Mouse (Mus musculus) frontal cortex, postnatal 25 days (tissue): ENCODE measurements around the gene Slc17a6.

Experiments used
- DNase-seq, 2 experiments: peaks; one replicate each; pipeline ENCODE4 v3.0.0; 2022; ENCODE audit warnings: low spot score in 2 of 2

Gene Slc17a6

DNA sequence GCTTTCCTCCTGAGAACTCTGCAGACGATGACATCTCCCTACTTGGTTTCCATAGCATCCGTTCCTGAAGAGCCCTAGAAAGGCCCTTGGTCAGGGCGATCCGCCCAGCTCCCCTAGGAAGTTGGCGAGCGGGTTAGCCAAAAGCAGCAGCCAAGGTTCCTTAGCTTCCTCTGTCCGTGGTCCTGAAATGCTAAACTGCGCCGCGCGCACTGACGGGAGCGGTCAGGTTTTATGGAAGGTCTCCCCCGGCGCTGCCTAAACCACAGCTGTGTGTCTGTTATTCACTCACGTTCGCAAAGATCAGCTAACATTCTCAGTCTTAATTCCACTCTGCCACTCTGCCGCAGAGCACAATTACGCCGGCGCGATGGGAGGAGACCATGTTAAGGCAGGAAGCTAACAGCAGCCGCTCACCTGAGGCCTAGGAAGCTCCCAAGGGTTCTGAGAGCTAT lies at the start of gene Slc17a6:
Slc17a6 (plus strand) TSS at position 313 of the 452 bp plus-strand sequence.
- DNase-seq = peak; percentile 11 to 30

DNA sequence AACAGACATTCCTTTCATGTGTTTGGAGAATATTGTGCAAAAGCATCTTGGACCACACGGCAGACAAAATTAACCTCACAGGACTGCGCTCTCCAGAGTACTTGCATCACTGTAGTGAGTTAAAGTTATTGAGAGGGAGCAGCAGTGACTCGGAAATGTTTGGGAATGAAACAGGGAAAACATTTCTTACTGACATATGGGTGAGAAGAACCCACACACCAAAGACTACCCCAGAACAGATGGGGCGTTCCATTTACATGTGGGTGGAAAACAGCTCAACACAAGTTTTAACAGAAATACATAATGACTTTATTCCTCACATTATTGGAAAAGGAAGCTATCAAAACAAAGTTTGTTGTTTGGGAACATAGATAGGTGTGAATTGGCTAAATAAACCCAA lies 21.8 kb upstream of the Slc17a6 start:
- DNase-seq = no peak

DNA sequence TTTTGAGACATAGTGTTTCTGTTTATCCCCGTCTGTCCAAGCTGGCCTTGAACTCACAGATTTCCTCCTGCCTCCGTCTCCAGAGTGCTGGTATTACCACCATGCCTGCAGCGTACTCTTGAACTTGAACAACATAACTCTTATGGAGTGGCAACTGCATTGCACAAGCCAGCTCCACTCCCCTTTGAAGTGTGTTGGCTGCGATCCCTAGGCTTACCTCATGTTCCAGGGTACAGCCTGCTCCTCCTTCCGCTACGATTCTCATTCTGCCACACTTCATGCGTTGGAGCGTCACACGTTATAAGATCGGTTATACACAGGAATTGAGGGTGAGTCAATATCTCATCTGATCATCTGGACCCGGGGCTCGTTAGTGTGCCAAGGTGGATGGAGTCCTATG lies 18.1 kb upstream of the Slc17a6 start:
- DNase-seq = no peak

DNA sequence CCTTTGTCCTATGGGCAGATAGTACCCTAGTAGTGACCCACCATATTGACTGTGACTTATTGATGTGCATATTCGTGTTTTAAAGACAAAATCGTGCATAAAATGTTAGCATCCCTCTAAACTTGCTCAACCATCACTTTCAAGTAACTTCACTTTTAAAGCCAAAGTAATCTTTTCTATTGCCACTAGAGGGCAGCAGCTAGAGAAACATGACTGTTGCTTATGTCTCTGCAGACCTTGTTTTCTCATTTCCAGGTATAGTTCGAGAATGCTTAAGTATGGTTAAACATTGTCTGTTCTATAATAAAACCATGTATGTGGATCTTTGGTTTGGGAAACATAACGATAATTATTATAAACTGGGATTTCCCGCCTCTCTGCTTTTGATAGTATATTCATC lies 7.4 kb upstream of the Slc17a6 start:
- DNase-seq = no peak

DNA sequence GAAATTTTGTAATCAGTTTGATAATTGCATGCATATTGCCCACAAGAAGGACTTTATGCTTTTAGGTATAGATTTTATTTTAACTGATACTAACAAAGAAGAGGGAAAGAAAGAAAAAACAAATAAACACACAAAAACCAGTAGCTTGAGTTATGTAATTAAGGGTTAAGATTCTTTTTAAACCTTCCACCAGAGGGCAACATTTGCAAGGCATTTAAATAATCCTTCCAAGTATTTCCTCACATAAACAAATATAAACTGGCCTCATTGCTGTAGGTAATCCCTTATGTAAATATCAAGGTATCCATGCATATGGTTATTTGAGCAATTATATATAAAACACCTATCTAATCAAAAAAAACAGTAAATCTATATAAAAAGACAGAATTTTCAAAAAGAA lies 3.9 kb upstream of the Slc17a6 start:
- no peak for DNase-seq

DNA sequence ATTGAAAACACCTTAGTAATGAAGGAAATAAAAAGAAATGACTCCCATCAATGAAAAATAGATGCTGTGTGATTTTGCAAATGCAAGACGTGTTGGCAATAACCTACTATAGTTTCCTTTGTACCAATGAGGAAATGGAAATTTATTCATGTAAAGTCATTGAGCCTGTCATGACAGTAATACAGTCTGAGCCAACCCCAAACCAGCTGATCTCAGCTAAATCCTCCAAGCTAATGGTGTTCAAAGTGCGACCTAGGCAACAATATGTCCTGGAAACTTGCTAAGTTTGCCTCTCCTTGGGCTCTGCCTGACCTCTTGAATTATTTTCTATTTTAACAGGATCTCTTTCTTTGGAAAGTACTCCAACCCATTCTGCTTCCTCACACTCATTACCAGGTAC lies 3.4 kb upstream of the Slc17a6 start:
- no peak for DNase-seq

DNA sequence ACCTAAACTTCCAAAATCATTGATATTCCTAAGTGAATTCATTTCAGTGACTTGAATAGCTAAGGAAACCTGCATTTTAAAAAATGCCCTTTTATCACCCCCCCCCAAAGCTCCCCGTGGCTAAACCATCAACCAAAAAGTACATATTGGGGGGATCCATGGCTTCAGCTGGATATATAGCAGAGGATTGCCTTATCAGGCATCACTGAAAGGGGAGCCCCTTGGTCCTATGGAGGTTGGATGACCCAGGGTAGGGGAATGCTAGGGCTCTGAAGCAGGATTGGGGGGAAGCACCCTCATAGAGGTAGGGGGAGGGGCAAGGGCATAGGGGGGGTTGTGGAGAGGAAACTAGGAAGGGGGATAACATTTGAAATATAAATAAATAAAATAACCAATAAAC lies 1.8 kb upstream of the Slc17a6 start:
- no peak for DNase-seq

DNA sequence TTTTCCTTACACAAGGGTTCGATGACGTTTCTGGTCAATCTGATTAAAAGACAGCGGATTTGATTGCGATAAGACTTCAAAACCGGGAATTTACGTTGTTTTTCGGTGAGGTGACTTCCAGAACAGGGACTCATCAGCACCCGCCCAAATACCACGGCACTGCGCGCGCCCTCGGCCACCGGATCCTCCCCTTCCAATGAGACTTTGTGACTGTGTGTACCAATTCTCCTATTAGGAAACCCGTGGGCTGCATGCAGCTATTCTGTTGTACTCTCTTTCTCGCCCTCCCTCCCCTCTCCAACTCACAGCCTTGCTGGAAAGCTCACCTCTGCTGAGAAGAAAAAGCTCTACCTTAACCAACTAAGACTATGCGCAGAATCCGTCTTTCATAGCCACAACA lies 390 bp downstream of the Slc17a6 start:
- no peak for DNase-seq

DNA sequence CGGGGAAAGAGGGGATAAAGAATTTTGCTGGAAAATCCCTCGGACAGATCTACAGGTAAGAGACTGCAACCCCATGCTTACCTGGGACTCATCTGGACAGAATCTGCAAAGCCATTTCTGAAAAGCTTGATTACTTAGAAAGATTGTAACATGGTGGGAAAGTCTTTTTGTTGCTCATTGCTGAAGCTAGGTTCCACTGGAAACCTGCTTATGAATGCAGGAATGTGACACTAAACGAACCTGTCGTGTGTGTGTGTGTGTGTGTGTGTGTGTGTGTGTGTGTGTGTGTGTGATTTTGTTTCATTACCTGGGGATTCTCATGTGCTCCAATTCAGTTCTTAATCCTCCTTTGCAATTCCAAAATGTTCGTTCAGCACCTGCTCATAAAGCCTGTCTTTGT lies 860 bp downstream of the Slc17a6 start:
- no peak for DNase-seq

DNA sequence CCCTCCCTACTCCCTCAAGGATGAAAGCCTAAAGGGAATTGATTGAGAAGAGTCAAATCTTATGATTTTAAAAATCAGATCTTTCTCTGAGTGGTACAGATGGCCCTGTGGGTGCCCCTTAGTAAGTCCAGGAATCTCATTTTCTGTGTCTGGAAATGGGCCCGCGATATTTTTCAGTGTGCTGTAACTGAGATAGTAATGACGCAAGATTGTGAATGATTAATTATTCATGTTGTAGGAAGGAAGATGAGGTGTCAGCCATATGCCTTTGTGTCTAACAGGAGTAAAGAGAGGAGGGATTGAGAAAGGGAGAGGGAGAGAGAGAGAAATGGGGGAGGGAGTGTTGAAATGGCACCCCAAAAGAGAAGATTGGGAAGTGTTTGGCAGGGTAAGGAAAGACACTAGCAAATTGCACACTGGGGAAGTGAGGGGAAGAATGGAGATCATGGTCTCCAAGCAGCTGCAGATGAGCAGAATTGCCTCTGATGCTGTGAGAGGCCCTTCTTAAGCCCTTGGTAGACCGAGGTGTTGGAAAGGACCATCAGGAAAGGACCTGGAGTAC lies 2.6 kb downstream of the Slc17a6 start:
- DNase-seq = no peak

DNA sequence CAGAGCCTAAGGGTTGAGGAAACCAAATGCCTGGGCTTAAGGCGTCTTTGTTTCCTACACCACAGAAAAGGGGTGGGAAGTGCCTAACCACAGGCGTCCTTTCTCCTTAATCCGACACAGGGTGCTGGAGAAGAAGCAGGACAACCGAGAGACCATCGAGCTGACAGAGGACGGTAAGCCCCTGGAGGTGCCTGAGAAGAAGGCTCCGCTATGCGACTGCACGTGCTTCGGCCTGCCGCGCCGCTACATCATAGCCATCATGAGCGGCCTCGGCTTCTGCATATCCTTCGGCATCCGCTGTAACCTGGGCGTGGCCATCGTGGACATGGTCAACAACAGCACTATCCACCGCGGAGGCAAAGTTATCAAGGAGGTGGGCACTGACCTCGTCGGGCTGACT lies 3.4 kb downstream of the Slc17a6 start:
- DNase-seq = no peak

DNA sequence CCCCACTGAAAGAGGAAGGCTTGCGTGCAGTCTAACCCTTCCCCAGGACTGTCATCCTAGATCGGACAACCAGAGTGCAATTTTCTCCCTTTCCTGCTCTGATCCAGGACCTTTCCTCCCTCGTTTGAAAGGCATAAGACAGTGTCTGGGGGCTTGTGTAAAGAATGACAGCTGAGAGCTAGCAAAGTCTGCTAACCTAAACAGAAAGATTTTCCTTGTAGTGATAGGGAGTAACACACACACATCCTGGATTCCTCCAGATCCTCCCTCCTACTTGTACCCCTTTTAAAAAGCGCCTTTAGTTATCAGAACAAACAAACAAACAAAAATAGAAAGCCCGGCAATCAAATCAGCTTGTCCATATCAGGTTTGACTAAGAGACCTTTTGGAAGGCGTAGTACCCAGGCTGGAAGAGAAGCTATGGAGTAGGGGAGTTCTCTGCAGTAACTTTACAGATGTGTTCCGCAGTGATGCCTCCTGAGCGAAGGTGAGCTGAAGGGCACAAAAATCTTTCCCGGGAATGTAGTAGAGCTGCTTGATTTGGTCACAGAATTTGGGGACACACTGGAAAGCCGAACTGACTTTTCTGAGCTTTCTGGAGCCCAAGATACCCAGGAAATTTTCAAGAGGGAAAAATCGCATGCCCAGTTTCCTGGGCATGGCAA lies 3.9 kb downstream of the Slc17a6 start:
- DNase-seq = no peak

DNA sequence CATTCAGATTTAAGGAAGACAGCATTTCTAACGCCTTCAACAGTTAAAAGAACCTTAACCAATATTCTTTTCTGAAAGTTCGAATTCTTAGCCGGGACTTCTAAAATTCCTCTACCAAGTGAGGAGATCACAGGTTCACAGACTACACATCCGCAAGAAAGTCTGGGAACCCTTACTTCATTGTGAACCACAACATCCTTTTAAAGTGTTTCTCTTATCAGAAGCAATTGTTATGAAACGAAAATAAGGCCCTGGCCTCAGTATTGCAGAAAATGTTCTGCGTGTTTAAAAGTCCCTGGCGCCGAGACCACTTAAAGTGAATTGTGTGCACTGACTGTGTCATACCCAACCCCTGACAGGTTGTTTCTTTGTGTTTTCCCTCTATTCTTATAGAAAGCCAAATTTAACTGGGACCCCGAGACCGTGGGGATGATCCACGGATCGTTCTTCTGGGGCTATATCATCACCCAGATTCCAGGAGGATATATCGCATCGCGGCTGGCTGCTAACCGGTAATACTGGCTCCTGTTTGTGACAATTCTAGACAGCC lies 4.7 kb downstream of the Slc17a6 start:
- DNase-seq = no peak

DNA sequence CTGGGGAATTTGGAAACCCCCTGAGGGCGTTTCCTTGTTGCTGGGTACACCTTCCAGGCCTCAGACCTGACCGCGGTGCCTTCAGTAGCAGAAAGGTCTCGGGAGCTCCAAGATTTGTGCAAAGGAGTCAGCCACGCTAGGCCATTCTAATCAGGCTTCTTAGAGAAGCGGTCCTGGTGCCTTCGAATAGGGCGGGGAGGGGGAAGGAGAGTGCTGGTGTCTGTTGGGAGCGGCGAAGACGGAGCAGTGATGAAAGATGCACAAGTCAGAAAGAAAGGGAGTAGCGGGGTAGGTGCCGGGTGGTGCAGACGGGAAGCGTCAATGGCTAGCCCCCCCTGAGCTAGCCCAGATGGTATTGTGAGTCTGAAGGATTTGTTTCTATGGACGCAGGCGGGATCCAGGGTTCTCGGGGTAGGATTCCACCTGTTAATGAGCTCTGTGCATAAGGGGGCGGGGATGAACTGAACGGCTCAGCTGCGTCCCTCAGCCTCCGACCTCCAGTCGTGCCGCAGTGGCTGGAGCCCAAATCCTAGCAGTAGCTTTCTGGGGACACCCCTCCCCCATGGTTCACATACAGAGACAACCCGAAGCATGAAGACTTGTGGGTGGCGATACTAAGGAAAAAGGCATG lies 5.3 kb downstream of the Slc17a6 start:
- DNase-seq = no peak

DNA sequence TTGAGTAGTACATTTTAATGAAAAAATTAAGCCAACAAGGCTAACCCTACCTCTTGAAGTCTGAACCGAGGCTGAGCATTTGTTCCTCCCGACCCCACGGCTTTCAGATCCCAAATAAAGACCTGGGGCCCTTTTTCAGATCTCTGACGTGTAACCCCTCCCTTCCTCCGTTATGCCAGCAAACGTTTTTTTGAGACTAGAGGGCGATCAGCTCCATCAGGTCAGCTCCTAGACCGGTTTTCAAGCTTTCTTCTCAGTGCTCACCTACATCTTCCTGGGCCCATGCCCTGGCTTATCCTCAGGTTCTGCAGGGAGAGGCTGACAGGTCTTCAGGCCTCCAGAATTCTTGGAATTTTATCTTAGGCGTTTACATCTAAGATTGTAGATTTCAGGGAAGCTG lies 5.9 kb downstream of the Slc17a6 start:
- DNase-seq = no peak

DNA sequence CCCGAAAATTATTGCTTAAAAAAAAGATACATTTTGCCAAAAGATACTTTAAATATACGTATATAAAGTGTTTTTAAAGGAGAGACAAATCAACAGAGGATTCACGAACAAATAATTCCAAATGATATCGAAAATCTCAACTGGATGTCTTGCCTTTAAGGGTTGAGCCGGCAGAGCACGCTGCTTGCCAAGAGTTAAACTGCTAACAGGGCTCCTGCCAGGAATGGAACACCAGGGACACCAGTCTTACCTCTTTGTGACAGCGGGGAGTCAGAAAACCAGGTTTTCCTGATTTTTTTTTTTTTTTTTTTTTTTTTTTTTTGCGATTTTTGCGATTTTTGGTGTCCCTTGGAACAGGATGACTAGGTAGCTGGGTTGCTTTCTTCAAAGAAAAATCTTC lies 6.5 kb downstream of the Slc17a6 start:
- no peak for DNase-seq

DNA sequence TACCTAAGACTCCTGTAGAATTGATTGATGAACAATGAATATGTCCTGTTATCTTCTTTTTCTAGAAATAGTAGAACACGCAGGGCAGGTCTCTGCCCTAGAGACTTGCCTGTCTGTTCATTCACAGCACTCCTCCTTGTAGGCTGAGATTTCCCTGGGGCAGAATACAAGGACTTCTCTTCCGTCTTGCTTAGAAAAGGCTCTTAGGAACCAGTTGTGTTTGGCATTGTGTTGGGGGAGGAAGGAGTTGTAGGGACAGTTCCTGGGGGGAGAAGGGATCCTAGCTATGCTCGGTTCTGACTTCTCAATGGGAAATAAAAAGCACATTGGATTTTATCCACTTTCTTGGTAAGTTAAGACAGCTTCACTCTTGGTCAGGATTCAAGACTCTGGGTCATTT lies 7.4 kb downstream of the Slc17a6 start:
- no peak for DNase-seq

DNA sequence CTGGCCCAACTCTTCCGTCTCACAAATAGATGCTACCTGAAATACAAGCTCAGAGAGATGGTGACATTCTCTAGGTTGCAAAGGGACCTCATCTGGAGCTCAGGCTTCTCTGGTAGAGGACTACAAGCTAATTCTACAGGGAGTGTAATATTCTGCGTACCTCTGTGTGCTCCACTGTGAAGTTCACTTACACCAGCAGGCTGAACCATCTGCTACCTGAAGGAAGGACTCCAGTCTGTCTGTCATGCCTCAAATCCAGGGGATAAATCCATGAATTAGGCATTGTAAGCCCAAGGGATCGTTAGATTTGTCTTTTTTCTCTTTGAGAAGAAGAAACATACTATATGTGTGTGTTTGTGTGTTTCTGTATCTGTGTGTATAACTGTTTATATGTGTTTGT lies 9.4 kb downstream of the Slc17a6 start:
- DNase-seq = no peak

DNA sequence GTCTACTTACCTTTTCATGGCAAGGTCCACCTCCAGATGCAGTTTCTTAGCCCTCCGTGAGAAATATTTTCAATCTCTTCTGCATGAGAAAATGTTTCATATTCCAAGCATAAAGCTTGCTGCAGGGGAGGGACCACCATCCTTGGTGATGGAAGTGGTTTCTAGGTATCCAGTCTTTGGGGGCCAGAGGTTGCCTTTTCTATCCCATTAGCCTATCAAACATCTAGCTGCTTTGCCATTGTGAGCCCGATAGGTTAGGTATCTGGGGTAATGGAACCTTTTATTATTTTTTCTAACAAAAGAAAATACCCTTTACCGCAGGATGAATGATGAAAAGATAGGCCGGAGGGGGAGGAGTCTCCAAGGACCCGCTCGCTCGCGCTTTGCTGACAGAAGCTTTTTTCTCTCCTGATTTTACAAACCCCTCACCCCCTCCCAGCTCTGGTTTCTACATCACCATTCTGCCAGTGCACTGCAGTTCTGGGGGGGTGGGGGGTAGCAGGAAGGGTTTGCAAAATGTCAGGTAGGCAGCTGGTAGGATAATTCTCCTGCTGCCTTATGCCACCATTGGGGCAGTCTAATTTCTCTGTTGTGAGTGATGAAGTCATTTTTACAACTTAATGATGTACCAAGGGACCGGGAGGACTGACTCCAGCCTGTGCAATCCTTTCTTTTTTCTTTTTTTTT lies 10.9 kb downstream of the Slc17a6 start:
- DNase-seq = no peak

DNA sequence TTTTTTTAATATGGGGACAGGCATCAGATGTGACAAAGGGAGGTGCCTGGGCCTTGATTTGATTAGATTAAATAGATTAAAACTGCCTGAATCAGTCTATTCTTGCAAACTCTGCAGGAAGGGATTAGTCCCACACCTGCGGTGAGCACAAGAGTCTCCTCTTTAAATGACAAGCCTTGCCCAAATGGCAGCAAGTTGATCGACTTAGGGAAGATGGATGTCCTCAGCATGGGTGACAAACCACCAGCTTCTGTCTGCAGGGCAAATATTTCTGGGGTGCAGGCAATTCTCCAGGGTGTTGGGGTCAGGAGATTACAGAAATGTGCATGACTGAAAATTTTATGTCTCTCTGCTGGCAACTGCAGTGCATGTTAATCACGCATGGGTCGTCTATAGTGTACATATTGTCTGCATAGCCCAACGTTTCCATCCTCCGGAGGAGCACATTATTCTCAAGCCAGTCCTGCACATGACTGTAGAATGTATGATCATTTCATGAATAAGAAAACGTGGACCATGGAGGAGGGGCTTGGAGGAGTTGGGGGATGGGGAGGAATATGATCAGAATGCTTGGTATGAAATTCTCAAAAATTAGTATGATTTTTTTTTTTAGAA lies 11.5 kb downstream of the Slc17a6 start:
- no peak for DNase-seq

DNA sequence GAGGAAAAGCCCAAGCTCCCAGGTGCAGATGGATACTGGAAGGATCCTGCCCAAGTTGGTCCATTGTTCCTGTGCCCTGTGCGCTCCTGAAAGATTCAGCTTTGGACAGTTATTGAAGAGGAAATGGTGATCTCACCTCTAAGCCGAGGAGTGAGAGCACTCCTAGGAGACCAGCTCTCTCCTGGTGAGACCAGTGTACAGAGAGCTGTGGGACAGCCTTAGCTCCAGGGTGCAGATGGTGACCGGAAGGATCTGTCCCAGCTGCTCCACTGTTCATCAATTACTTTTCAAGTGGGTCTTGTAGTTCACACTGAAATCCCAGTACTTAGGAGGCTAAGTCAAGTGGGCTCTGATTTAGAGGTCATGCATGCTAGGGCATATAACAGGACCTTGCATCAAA lies 35.3 kb downstream of the Slc17a6 start:
- no peak for DNase-seq

DNA sequence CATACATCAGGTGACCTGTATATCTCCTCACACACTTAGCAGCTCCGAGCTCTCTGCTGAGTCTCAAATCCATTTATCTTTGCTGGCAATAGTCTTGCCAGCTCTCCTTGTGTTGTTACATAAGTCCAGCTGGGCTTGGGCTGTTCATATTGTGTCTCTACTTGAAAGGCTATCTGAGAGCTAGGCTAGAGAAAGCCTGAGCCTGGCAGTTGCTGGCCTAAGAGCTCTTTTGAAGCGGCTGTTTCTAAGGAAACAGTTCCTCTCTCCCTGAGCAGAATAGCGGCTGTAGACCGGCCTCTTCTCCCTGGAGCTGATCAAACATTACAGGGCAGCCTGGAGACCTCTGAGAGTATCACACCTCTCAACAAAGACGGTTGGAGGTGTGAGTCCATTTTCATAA lies 40.6 kb downstream of the Slc17a6 start:
- DNase-seq = no peak
